Mouse (Mus musculus) macrophage (primary cell): ENCODE data around the gene Cacfd1. TPM values are rescaled to one million over a fixed set of nuclear protein-coding genes. Genes with fewer than 3 reads are reported as not detected.

Experiments
- H3K27ac ChIP-seq: fragments of 350-480 bp; formaldehyde crosslinking; 2 replicates; pipeline ENCODE4 v1.9.0; 2021
- H3K36me3 ChIP-seq: fragments of 350-480 bp; formaldehyde crosslinking; 2 replicates; pipeline ENCODE4 v1.9.0; 2021; ENCODE audit errors: inconsistent target
- H3K4me3 ChIP-seq: fragments of 350-480 bp; formaldehyde crosslinking; 2 replicates; pipeline ENCODE4 v1.9.0; 2021; ENCODE audit errors: inconsistent target
- H3K79me2 ChIP-seq: fragments of 350-480 bp; formaldehyde crosslinking; 2 replicates; pipeline ENCODE4 v1.9.0; 2021; ENCODE audit errors: inconsistent target
- WGBS: methylation state at CpG from one replicate; pipeline ENCODE4 v1.1.7; 2026; ENCODE audit warnings: inconsistent platforms; ENCODE audit not compliant: missing documents; 5-methylcytosine and 5-hydroxymethylcytosine counted together
- polyA plus RNA-seq: library from polyadenylated mRNA; stranded (reverse); fragments of 250-400 nt; gene quantifications from 3 replicates; pipeline ENCODE4 v1.2.4, GENCODE M21; 2018; ENCODE audit warnings: inconsistent platforms

Cacfd1 gene
- polyA plus RNA-seq, 1 experiment from 2014 or later, result 10.7 TPM

DNA sequence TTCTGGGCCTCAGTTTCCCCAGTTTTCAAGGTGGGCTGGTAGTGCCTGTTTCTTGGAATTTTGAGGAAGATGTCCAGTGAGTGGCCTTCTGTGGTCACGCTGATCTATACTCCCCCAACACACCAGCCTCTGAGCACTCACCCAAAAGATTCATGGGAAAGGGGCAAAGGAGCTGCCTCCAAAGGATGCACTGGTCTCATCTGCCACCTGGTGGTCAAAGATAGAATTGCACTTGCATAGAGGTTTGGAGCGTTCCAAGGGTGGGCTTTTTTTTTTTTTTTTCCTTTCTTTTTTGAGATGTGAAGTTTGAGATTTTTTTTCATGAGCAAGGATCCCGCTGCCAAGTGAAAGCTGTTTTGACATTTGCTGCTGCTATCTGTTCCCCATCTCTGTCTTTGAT, 28.9 kb downstream of the Cacfd1 start:
- no peak overlapping the region for H3K27ac ChIP-seq
- H3K36me3 ChIP-seq, result no peaks in the 10 kb centered on the region
- 0% methylated on average over 3 of the region's 3 CpGs for WGBS
- H3K4me3 ChIP-seq, result no peak overlapping the region
- H3K79me2 ChIP-seq, result no peaks in the 10 kb centered on the region

DNA sequence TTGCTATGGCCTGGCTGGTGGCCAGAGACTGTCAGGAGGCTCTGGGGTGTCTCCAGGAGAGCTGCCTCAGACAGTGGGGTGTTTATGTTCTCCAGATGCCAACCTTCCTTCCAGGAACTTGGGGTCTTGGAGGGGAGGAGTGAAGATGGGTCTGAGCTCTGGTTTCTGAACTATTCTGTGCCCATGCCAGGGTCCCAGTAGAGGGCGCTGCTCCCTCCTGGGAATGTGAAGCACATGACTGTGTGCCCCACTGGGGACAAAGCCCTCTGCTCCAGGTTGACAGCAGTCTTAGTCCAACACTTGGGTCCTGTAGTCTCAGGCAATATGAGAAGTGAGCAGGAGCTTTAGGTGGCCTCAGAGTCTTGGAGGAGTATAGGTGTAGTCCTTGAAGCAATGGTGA, 29.6 kb downstream of the Cacfd1 start:
- no peaks in the 10 kb centered on the region for H3K36me3 ChIP-seq
- H3K27ac ChIP-seq, result no peak overlapping the region

DNA sequence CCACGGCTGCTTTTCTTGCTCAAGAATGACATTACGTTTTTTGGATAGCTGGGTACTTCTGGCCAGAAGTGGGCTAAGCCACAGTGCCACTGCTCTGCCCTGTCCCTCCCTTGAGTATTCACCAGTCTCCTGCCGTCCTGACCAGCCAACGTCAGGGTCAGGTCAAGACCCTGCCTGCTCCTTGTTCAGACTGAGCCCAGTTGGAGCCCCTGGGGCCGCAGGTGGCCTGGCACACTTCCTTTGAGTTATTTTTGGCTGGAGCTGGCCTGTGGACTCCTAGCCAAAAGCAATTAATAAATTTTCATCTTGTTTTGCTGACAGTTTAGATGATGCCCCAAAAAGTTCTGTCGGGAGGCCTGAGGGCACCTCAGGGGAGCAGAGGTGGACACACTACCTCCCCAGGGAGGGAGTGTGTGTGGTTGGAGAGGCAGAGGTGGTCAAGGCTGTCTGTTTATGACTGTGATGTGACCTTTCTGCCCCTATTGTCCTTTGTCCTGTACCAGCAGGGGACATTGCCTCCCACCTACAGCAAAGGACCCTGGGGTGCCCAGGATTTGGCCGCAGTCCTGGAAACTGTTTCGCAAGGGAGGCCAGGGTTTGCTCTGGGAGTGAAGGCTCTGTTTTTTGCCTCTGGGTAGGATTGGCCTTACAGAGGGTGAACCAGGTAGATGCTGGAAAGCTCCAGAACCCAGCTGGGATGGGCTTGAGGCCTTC, 32.6 kb downstream of the Cacfd1 start:
- 63% methylated on average over 8 of the region's 8 CpGs for whole genome bisulfite sequencing
- H3K27ac ChIP-seq, result no peak overlapping the region
- no peak overlapping the region for H3K4me3 ChIP-seq
- H3K36me3 ChIP-seq, result no peaks in the 10 kb centered on the region
- H3K79me2 ChIP-seq, result no peaks in the 10 kb centered on the region

More for the DNA sequence above, 29.6 kb downstream of the Cacfd1 start:
- Histone ChIP-seq H3K4me3 (no peak overlapping the region), H3K79me2 (no peaks in the 10 kb centered on the region)
- 11% methylated on average over 1 of the region's 1 CpGs for WGBS

DNA sequence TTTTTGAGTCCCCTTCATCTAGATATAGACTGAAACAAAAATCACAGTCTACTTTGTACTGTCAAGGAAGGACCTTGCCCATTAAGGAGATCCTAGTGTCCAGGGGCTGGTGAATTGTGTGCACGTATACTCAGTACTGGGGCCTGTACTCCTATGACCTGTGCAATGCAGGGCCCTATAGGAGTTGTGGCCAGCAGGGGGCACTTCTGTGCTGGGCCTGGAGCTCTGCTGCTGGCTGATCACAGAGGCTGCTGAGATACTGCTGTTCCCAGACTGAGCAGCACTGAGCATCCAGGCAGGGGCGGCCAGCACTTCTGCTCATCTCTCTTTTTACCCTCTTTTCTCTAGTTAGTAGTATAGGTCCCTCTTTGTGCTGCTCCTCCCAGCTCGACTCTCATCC, 33.7 kb downstream of the Cacfd1 start:
- Histone ChIP-seq H3K79me2 (no peaks in the 10 kb centered on the region), H3K4me3 (no peak overlapping the region), H3K36me3 (no peaks in the 10 kb centered on the region), H3K27ac (no peak overlapping the region)
- WGBS, result 68% methylated on average over 2 of the region's 3 CpGs

DNA sequence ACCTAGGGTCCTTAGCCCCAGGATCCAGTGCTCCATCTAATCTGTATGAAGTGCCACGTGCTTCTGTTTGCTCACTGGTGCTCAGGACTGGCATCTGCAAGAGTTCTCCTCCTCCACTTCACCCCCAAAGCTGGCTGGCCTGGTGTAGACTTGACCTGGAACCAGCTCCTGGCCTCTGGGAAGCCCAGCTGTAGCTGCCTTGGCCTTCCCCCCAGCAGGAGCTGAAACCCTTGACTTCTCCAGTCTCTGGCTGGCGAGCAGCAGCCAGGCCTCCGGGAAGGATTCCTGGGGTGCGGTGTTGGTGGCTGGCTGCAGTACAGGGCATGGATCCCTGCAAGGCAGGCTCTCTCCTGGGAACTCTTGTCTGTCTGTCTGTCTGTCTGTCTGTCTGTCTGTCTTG, 34.4 kb downstream of the Cacfd1 start:
- Histone ChIP-seq H3K27ac (no peak overlapping the region), H3K4me3 (no peak overlapping the region), H3K36me3 (no peaks in the 10 kb centered on the region), H3K79me2 (no peaks in the 10 kb centered on the region)
- WGBS, result 92% methylated on average over 4 of the region's 4 CpGs

DNA sequence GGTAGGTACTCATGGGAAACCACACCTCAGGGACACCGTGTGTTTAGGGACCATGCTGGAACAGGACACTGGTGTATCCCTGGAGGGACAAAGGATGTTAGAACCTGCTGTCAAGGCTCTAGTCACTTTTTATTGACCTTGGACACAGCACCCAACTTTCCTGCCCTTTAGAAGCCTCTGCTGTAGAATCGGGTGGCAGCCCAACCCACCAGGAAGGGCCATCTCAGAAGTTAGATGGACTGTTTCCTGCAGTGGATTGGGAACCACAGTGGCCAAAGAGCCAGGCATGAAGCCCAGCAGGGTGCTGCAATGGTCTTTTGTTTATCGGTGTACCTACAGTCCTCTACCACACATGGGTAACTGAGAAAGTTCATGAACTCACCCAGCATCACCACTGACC, 34.9 kb downstream of the Cacfd1 start:
- H3K27ac ChIP-seq, result no peak overlapping the region
- H3K79me2 ChIP-seq, result no peaks in the 10 kb centered on the region
- H3K36me3 ChIP-seq, result no peaks in the 10 kb centered on the region
- 76% methylated on average over 3 of the region's 3 CpGs for WGBS
- no peak overlapping the region for H3K4me3 ChIP-seq

DNA sequence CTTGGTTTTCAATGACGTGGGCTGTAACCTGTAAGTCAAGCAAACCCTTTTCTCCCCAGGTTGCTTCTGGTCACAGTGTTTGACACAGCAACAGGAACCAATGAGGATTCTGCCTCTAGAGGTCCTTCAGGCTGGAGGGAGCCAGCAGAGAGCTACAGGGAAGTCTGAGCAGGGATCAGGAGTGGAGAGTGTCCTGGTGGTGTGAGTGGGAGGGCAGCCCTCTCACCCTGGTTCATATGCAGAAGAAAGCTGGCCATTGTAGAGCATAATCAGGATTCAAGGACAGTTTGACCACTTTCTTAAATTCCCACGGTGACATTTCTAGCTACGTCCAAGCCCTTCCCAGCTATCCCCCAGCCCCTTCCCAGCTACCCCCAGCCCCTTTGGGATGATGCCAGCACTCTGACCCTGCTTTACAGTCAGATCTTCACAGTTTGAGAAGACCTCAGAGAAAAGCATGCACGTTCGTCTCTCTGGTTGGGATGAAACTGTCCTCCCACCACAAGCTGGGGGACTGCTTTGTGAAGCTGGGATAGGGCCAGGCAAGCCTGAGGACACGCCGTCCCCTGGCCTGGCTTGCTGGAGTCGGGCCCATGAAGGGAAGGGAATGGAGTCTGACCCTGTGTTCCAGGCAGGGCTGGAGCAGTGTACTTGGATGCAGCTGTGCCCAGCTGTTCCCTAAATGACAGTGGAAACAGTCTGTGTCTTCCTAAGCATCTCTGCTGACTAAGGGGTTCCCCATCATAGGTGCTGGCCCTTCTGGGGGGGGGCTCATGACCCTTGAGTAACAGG, 36.4 kb downstream of the Cacfd1 start:
- H3K27ac ChIP-seq, result no peak overlapping the region
- H3K36me3 ChIP-seq, result no peaks in the 10 kb centered on the region
- H3K79me2 ChIP-seq, result no peaks in the 10 kb centered on the region
- 81% methylated on average over 8 of the region's 8 CpGs for WGBS
- no peak overlapping the region for H3K4me3 ChIP-seq

DNA sequence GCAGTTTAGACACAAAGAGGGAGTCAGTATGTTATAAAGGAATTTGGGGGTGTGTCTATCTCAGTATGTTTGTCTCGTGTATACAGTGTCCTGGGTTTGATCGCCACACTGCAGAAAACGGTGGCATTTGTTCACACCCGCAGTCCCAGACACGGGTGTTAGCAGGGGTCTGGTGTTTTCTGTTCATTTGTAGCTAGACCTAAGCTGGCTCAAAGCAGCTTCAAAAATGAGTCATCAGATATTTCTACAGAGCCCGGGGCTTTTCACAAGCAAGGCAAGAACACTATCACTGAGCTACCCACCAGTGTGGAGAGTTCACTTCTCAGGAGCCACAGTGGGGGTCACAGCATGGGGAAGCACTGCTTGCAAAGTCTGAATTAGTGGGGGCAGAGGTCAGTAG, 39.7 kb downstream of the Cacfd1 start:
- Histone ChIP-seq H3K27ac (no peak overlapping the region), H3K36me3 (no peaks in the 10 kb centered on the region), H3K79me2 (no peaks in the 10 kb centered on the region), H3K4me3 (no peak overlapping the region)
- WGBS, result 74% methylated on average over 6 of the region's 6 CpGs

DNA sequence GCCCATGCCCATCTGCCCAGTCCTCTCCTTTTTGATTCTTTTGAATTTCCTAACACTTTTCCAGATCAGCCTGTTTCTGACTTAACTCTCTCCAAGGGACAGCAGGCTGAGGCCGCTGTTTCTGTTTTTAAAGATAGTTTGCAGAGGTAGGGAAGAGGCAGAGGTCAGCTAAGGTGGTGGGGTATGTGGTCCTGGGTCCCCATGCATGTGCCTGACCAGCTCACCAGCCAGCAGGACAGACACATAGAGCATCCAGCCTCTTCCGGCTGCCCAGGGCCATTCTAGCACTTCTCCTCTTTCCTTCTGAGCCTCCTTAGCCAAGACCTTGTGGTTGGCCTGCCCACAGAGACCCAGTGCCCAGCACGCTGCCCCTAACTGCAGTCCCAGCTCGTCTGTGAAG, 48.5 kb downstream of the Cacfd1 start:
- H3K4me3 ChIP-seq, result no peak overlapping the region
- no peaks in the 10 kb centered on the region for H3K36me3 ChIP-seq
- H3K27ac ChIP-seq, result no peak overlapping the region
- WGBS, result 27% methylated on average over 4 of the region's 4 CpGs
- H3K79me2 ChIP-seq, result no peaks in the 10 kb centered on the region

DNA sequence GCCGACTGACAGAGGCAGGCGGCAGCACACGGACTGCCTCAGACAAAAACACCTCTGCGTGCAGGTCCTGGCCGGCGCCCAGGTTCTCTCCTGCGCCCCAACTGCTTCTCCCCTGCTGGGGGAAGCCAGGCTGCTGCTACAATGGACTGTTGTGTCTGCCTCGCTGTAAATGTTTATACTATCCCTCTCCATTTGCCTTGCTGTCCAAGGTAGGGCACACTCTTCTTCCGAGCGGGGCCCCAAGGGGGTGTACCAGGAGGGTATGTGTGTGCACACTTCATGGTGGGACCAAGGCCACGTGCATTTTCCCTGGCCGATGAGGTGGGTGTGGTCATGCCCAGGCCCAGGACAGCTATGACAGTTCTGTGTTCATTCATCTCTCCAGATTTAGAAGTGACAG, 49.0 kb downstream of the Cacfd1 start:
- 21% methylated on average over 12 of the region's 12 CpGs for WGBS
- Histone ChIP-seq H3K27ac (no peak overlapping the region), H3K36me3 (no peaks in the 10 kb centered on the region), H3K4me3 (no peak overlapping the region), H3K79me2 (no peaks in the 10 kb centered on the region)

DNA sequence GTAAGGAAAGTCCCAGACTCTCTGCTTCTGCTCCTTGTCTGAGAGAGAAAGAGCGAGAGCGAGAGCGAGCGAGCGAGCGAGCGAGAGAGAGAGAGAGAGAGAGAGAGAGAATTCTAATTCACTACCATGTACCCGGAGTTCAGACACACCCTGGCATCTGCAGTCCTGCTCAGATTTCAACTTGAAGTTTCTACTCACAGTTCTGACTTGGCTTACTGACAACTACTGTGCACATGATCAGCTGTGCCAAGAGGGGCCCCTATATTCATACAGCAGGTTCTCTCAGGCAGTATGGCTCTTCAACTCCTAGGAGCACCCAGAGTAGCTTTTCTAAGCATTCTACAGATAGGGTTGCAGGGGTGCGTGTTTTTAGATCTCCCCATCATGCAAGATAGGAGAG, 49.5 kb downstream of the Cacfd1 start:
- no peak overlapping the region for H3K27ac ChIP-seq
- no peaks in the 10 kb centered on the region for H3K36me3 ChIP-seq
- WGBS, result 82% methylated on average over 9 of the region's 9 CpGs
- no peaks in the 10 kb centered on the region for H3K79me2 ChIP-seq
- H3K4me3 ChIP-seq, result no peak overlapping the region

DNA sequence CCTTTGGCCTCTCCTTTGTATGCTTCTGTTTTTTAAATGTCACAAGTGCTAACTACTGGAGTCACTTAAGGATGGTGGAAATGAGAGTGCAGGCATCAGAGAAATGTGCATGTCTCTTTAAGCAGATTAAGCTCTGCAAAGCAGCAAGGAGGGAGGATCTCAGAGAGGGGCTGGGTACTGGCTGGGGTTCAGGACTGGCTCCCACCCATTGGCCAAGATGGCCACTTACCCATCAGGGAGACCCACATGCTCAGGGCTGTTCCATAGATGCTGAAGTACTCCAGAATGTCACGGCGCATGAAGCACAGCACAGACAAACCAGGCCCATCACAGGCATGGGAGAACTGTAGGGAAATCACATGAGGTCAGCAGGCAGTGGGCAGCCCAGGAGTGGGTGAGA, 57.4 kb downstream of the Cacfd1 start:
- no peaks in the 10 kb centered on the region for H3K36me3 ChIP-seq
- no peak overlapping the region for H3K27ac ChIP-seq
- H3K4me3 ChIP-seq, result no peak overlapping the region
- no peaks in the 10 kb centered on the region for H3K79me2 ChIP-seq
- WGBS, result 93% methylated on average over 2 of the region's 2 CpGs

DNA sequence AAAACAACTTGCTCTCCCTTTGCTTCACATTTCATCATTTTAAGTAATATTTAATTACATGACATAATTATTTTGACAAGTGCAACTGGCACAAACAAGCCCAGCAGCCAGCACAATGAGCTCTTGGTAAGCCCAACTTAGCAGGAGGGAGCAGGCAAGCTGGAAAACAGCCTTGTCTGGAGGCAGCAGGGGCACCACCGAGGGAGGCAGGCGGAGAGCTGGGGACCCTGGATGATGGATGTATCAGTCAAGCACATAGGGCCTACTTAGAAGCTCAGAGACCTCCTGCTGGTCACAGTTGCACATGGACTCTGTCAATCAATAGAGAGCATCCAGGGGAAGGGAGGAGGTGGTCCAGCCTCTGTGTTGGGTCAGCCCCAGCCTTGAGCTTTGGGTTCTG, 58.3 kb downstream of the Cacfd1 start:
- 100% methylated on average over 2 of the region's 2 CpGs for WGBS
- no peaks in the 10 kb centered on the region for H3K79me2 ChIP-seq

DNA sequence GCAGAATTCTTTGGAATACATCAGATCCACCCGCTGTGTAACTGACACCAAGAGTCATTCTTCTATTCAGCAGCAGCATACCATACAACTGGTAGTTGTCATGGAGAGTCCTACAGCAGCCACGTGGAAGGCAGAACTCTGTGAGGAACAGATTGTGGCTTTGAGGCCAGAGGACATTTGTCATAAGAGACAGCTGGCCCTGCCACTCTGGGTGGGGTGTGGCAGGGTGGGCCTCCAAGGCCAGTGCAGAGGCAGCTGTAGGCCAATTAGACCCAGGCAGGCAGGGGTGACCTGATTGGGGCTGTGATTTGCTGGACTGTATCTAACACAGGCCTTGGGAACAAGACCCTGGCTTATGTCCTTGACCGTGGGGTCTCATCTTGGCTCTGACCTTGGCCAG, 59.9 kb downstream of the Cacfd1 start:
- 63% methylated on average over 3 of the region's 3 CpGs for WGBS
- Histone ChIP-seq H3K27ac (no peak overlapping the region), H3K79me2 (no peaks in the 10 kb centered on the region), H3K36me3 (no peaks in the 10 kb centered on the region), H3K4me3 (no peak overlapping the region)

More for the DNA sequence above, 58.3 kb downstream of the Cacfd1 start:
- Histone ChIP-seq H3K4me3 (no peak overlapping the region), H3K36me3 (no peaks in the 10 kb centered on the region), H3K27ac (no peak overlapping the region)

DNA sequence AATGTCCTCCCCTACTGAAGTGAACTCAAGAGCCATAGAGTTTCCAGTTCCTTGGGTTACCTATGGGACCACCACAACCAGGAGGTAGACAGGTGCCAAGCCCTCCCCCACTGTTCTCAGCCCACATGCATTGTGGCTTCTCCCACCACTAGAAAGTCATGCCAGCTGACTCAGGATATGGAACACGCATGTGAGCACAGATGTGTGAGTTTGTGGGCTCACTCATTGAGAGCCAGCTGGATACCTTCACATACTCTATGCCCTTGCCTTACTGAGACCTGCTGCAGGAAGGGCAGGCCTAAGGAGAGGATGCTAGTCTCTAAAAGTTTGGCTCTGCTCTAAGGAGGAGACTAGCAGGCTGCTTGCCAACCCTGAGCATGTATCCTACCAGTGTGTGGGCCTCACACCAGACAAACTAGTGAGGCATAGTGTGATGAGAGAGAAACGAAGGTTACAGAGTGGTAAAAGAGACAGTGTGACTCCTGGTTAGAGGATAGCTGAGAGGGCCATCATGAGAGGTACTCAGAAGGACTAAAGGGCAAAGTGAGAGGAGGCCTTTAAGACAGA, 60.6 kb downstream of the Cacfd1 start:
- WGBS, result 89% methylated on average over 2 of the region's 2 CpGs
- Histone ChIP-seq H3K27ac (no peak overlapping the region), H3K79me2 (no peaks in the 10 kb centered on the region), H3K4me3 (no peak overlapping the region), H3K36me3 (no peaks in the 10 kb centered on the region)
